Mouse (Mus musculus): Measurements from ENCODE around the gene Rpl7l1.
"Not testable (repeated sequence)": the region's sequence is repeated elsewhere in the genome, so short reads cannot be mapped to it uniquely, and the experiment has no call there.

The Rpl7l1 gene

GRCm38 (mm10) chr17:46782341-46783221 is at the start of gene Rpl7l1:
TSS of gene Rpl7l1 (minus strand) at chr17:46782672.
- peak; percentile 91 for DNase-seq (ENCODE audit: low read depth)

GRCm38 (mm10) chr17:46829856-46830535 is 47.5 kb upstream of the Rpl7l1 start:
- DNase-seq (ENCODE audit: low read depth): no peak

DNA sequence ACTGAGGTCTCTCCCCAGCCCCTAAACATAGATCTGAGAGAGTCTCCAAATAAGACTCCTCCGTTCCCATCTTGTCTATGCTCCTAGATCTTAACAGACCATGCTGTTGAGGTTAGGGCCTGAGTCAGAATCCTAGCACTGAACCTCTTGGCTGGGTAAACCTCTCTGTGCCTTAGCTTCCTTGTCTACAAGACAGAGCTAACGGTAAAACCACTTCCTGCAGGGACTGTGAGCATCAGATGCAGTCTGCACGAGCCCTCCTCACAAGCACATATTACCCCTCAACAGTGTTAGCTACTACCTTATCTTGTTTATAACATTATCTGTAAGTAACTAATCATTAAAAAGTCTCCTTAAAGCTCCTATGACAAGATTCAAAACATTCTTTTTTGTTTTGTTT is 46.5 kb upstream of the Rpl7l1 start:
- no peak for DNase-seq (ENCODE audit: low read depth)

DNA sequence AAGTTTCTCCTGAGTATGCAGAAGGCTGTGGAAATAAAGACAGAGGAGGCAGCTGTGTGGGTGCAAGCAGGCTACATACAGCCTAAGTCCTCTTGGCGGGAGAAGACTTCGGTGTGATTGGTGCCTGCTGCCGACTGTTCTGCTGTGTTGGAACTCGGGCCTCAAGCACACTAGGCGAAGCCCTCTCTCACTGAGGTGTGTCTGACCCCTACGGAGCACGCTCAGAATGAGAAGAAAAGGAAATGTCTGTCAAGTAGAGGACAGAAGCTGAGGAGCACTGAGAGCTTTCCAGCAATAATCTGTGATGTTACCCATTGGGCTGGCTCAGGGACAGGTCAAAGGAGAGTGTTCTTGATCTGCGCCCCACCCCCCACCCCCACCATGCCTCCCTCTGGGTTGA is 40.6 kb upstream of the Rpl7l1 start:
- no peak for DNase-seq (ENCODE audit: low read depth)

- no peak for DNase-seq (ENCODE audit: low read depth)
Observed at GRCm38 (mm10) chr17:46820628-46821027, 38.2 kb upstream of the Rpl7l1 start.

DNA sequence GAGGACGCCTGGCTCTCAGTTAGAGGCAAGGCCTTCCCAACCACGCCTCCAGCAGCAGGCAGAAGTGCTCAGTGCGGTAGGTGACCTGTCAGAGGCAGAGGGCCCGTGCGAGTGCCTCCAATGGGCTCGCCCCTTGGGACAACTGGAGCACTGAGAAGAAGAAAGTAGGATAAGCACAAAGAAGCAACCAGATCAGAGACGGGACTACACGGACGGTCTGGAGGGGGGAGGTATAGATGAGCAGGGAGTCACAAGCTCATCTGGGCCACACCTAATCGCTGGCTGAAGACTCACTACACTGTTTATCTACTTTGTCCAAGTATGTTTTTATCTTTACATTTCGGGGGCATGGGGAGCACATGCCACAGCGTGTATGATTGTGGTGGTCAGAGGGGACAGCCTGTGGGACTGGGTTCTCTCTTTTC is 35.3 kb upstream of the Rpl7l1 start:
- no peak for DNase-seq (ENCODE audit: low read depth)

DNA sequence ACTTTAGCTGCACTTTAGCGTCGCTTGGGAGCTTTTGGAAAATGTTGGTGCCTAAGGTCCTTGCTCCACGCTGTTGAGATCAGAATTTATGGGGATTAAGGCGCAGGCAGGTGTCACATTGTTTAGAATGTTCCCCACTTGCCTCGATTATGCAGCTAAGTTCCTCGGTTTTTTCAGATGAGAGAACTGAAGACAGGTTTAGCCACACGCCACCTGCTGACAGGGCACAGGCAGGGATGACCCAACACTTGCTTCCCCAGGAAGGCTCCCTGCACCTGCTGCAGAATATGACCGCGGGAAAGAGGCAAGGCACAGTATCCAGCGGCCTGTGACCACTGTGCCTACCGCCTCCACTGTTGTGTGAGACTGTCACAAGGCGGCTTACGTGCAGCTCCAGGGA is 33.8 kb upstream of the Rpl7l1 start:
- DNase-seq (ENCODE audit: low read depth): no peak

- no peak for DNase-seq (ENCODE audit: low read depth)
Observed at GRCm38 (mm10) chr17:46814497-46814896, 32.0 kb upstream of the Rpl7l1 start.

DNA sequence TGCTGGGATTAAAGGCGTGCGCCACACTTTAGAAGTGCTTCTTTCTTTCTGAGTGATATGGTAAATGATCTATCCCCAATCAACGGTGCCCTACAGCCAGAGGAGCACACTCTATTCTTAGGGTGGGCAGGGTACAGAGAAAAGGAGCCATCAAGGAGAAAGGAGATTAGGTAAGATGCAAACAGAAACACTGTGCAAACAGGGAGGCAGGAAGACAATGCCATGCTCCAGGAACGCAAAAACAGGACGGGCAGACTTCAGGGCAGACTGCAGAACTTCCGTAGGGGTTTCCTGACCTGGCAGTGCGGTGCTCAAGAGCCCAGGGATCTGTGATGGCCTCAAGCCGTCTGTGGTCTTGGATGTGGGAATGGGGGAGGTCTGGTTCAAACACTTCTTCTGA is 31.2 kb upstream of the Rpl7l1 start:
- DNase-seq (ENCODE audit: low read depth): no peak

- no peak for DNase-seq (ENCODE audit: low read depth)
Observed at GRCm38 (mm10) chr17:46812442-46812841, 30.0 kb upstream of the Rpl7l1 start.

GRCm38 (mm10) chr17:46810672-46811071 is 28.2 kb upstream of the Rpl7l1 start:
- DNase-seq (ENCODE audit: low read depth): no peak

GRCm38 (mm10) chr17:46809131-46809830 is 26.8 kb upstream of the Rpl7l1 start:
- DNase-seq (ENCODE audit: low read depth): no peak

GRCm38 (mm10) chr17:46808376-46808775 is 25.9 kb upstream of the Rpl7l1 start:
- no peak for DNase-seq (ENCODE audit: low read depth)

DNA sequence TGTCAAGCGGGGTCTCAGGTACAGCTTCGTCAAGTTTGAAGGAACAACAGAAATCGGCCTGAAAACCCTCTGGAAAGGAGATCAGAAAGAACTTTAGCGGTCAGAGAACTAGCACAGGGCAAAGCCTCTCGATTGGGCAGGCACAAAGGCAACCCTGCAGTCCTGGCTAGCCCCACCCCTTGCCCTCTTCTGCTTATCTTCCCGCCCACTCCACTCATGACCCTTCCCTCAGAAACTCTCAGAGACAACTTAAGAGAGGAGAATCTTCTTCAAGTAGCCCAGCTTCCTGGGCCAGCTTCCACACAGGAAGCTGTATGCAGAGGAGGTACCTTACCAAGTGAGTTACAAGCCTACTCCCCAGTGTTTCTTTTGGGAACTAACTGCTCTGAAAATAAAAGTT is 19.3 kb upstream of the Rpl7l1 start:
- DNase-seq (ENCODE audit: low read depth): no peak

DNA sequence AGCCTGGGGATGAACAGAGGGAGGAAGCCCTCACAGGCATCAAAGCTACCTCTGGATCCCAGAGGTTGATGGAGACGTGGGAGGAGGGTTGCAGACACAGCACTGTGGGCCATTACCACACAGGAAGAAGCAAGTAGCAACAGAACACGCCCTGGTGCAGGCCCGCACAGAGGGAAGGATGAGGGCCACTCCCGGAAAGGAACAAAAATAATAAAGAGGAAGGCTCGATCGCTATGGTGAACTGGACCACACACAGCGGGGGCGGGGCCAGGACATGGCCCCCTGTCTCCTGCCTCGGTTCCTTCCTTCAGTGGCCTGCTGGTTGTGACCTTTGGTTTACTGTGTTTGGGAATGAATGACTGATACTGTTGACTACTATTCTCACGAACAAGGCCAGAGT is 17.2 kb upstream of the Rpl7l1 start:
- DNase-seq (ENCODE audit: low read depth): no peak

GRCm38 (mm10) chr17:46797386-46797785 is 14.9 kb upstream of the Rpl7l1 start:
- no peak for DNase-seq (ENCODE audit: low read depth)

GRCm38 (mm10) chr17:46796743-46797142 is 14.3 kb upstream of the Rpl7l1 start:
- DNase-seq (ENCODE audit: low read depth): no peak

DNA sequence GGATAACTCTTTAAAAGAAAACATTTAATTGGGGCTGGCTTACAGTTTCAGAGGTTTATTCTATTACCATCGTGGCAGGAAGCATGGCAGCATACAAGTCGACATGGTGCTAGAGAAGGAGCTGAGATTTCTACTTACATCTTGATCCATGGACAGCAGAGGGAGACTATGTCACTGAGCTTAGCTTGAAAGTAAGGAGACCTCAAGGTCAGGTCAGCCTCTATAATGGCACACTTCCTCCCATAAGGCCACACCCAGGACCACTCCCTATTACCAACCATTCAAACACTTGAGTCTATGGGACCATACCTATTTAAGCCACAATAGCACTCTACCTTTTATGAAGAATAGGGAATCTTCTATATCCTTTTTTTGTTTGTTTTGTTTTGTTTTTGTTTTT is 10.5 kb upstream of the Rpl7l1 start:
- DNase-seq (ENCODE audit: low read depth): no peak

DNA sequence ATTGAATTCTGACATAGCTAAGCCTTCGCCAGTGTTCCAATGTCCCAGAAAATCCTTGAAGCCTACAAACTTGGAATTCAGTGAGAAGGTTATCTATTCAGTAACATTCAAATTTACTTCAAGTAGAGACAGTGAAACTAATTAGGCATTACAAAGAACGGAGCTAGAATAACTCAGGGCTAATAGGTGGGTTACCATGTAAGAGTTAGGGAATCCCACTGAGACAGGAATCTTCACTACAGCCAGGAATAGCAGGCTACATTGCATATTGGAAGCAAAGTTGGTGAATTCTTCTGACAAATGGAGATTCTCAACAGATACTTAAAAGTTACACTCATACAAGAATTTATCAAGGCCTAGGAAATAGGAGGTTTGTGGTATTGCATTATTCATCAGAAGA is 5.5 kb upstream of the Rpl7l1 start:
- not testable (repeated sequence) for DNase-seq (ENCODE audit: low read depth)

DNA sequence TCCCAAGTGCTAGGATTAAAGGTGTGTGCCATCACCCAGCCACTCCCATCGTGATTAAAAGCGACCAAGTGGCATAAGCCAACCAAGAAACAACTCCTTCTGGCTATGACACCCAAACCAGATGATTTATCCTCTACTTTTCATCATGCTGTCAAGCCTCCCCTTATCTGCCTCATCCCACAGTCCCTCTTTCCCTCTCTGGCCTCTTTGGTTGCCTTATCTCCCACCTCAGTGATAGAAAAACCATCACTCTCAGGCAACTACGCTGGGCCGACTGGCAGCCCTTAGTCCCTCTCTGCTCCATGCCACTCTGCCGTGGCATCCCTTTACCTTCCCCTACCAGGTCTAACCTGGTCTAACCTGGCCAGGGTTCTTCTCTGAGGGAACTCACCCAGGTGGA is 4.5 kb upstream of the Rpl7l1 start:
- no peak for DNase-seq (ENCODE audit: low read depth)

DNA sequence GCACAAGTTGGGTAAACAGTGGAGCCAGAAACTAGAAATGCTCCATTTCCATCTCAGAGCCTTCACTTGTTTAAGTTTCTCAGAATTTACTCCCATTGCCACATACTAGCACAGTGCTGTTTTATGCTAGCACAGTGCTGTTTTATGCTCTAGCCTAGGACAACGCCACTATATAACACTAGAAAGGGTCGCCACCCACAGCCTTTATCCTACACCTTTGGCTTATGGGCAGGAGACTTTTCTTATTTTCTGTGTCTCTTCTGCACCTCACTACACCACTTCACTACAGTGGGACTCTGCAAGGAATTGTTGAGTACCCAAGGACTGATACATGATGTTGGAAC is 722 bp upstream of the Rpl7l1 start:
- DNase-seq (ENCODE audit: low read depth): no peak

GRCm38 (mm10) chr17:46781876-46782275 is 596 bp downstream of the Rpl7l1 start:
- no peak for DNase-seq (ENCODE audit: low read depth)

GRCm38 (mm10) chr17:46776087-46776486 is 6.4 kb downstream of the Rpl7l1 start:
- no peak for DNase-seq (ENCODE audit: low read depth)
